Mouse (Mus musculus): ENCODE data around the gene Micall1.

- TF ChIP-seq CTCF (conservative IDR thresholded peaks at IDR 0.05; ENCODE audit: low read length) (no peak), POU5F1 (IDR thresholded peaks at IDR 0.05; ENCODE audit: borderline replicate concordance, low read length) (no peak), NANOG (IDR thresholded peaks at IDR 0.05; ENCODE audit: borderline replicate concordance, low read length) (no peak)
Observed at GRCm38 (mm10) chr15:79122119-79122518, 13.4 kb downstream of the Micall1 start.

All from E14TG2a.4 (cell line).